Mouse (Mus musculus): ENCODE measurements at regions not wholly inside any gene's neighbourhood (a gene's known extent, or its start where the extent isn't known, plus 50 kb on each side); places are given as distances from the start of the nearest gene placed in this dataset.

- no peaks in the 10 kb centered on the region for H3K4me1 ChIP-seq (ENCODE audit: control insufficient read depth, low read depth, low read length)
- 67% methylated on average over 10 of the region's 10 CpGs for WGBS (ENCODE audit: insufficient replicate concordance)
- no peaks in the 10 kb centered on the region for H3K9me3 ChIP-seq (replicated peaks; ENCODE audit: control insufficient read depth, low read length)
These were observed 124.3 kb upstream of the L3mbtl4 start for GRCm38 (mm10) chr17:68149237-68149792.

GRCm38 (mm10) chr17:68152438-68153120 lies 121.0 kb upstream of the L3mbtl4 start:
- Histone ChIP-seq H3K4me1 (ENCODE audit: control insufficient read depth, low read depth, low read length) (no peaks in the 10 kb centered on the region), H3K27me3 (ENCODE audit: control insufficient read depth, insufficient read depth, low read depth, low read length) (no peaks in the 10 kb centered on the region), H3K36me3 (ENCODE audit: control insufficient read depth, insufficient read depth) (no peaks in the 10 kb centered on the region), H3K4me3 (ENCODE audit: low read depth, low read length) (no peak overlapping the region), H3K27ac (ENCODE audit: low read length) (no peak overlapping the region), H3K4me2 (ENCODE audit: low read depth, low read length) (no peak overlapping the region), H3K9ac (ENCODE audit: low read depth, low read length) (no peak overlapping the region), H3K9me3 (replicated peaks; ENCODE audit: control insufficient read depth, low read length) (no peaks in the 10 kb centered on the region)
- ATAC-seq (ENCODE audit: low read depth), result no peak
- WGBS (ENCODE audit: insufficient replicate concordance), result 53% methylated on average over 11 of the region's 11 CpGs

More at GRCm38 (mm10) chr17:68149237-68149792, 124.3 kb upstream of the L3mbtl4 start:
- no peak overlapping the region for H3K9ac ChIP-seq (ENCODE audit: low read depth, low read length)
- no peak overlapping the region for H3K4me3 ChIP-seq (ENCODE audit: low read depth, low read length)
- ATAC-seq (ENCODE audit: low read depth), result no peak
- no peak overlapping the region for H3K27ac ChIP-seq (ENCODE audit: low read length)
- no peak overlapping the region for H3K4me2 ChIP-seq (ENCODE audit: low read depth, low read length)
- H3K27me3 ChIP-seq (ENCODE audit: control insufficient read depth, insufficient read depth, low read depth, low read length), result no peaks in the 10 kb centered on the region
- H3K36me3 ChIP-seq (ENCODE audit: control insufficient read depth, insufficient read depth), result no peaks in the 10 kb centered on the region

GRCm38 (mm10) chr17:68154879-68155278 lies 118.7 kb upstream of the L3mbtl4 start:
- Histone ChIP-seq H3K4me1 (ENCODE audit: control insufficient read depth, low read depth, low read length) (no peaks in the 10 kb centered on the region), H3K27me3 (ENCODE audit: control insufficient read depth, insufficient read depth, low read depth, low read length) (no peaks in the 10 kb centered on the region), H3K9me3 (replicated peaks; ENCODE audit: control insufficient read depth, low read length) (no peaks in the 10 kb centered on the region), H3K36me3 (ENCODE audit: control insufficient read depth, insufficient read depth) (no peaks in the 10 kb centered on the region), H3K4me2 (ENCODE audit: low read depth, low read length) (no peak overlapping the region), H3K4me3 (ENCODE audit: low read depth, low read length) (no peak overlapping the region), H3K27ac (ENCODE audit: low read length) (no peak overlapping the region), H3K9ac (ENCODE audit: low read depth, low read length) (no peak overlapping the region)
- ATAC-seq (ENCODE audit: low read depth), result no peak
- WGBS (ENCODE audit: insufficient replicate concordance), result 40% methylated on average over 4 of the region's 4 CpGs

GRCm38 (mm10) chr17:68158172-68158651 lies 115.4 kb upstream of the L3mbtl4 start:
- Histone ChIP-seq H3K9me3 (replicated peaks; ENCODE audit: control insufficient read depth, low read length) (no peaks in the 10 kb centered on the region), H3K9ac (ENCODE audit: low read depth, low read length) (no peak overlapping the region), H3K4me2 (ENCODE audit: low read depth, low read length) (no peak overlapping the region), H3K4me1 (ENCODE audit: control insufficient read depth, low read depth, low read length) (no peaks in the 10 kb centered on the region), H3K4me3 (ENCODE audit: low read depth, low read length) (no peak overlapping the region), H3K27me3 (ENCODE audit: control insufficient read depth, insufficient read depth, low read depth, low read length) (no peaks in the 10 kb centered on the region), H3K27ac (ENCODE audit: low read length) (no peak overlapping the region), H3K36me3 (ENCODE audit: control insufficient read depth, insufficient read depth) (no peaks in the 10 kb centered on the region)
- ATAC-seq (ENCODE audit: low read depth), result no peak
- 55% methylated on average over 13 of the region's 13 CpGs for WGBS (ENCODE audit: insufficient replicate concordance)

GRCm38 (mm10) chr17:68161107-68161506 lies 112.5 kb upstream of the L3mbtl4 start:
- H3K9me3 ChIP-seq (replicated peaks; ENCODE audit: control insufficient read depth, low read length), result no peaks in the 10 kb centered on the region
- no peak overlapping the region for H3K27ac ChIP-seq (ENCODE audit: low read length)
- no peak for ATAC-seq (ENCODE audit: low read depth)
- H3K36me3 ChIP-seq (ENCODE audit: control insufficient read depth, insufficient read depth), result no peaks in the 10 kb centered on the region
- no peaks in the 10 kb centered on the region for H3K27me3 ChIP-seq (ENCODE audit: control insufficient read depth, insufficient read depth, low read depth, low read length)
- no peaks in the 10 kb centered on the region for H3K4me1 ChIP-seq (ENCODE audit: control insufficient read depth, low read depth, low read length)
- no peak overlapping the region for H3K4me2 ChIP-seq (ENCODE audit: low read depth, low read length)
- H3K4me3 ChIP-seq (ENCODE audit: low read depth, low read length), result no peak overlapping the region
- WGBS (ENCODE audit: insufficient replicate concordance), result 47% methylated on average over 2 of the region's 2 CpGs
- no peak overlapping the region for H3K9ac ChIP-seq (ENCODE audit: low read depth, low read length)

GRCm38 (mm10) chr17:68163545-68163944 lies 110.1 kb upstream of the L3mbtl4 start:
- no peak overlapping the region for H3K4me3 ChIP-seq (ENCODE audit: low read depth, low read length)
- no peak overlapping the region for H3K9ac ChIP-seq (ENCODE audit: low read depth, low read length)
- no peaks in the 10 kb centered on the region for H3K9me3 ChIP-seq (replicated peaks; ENCODE audit: control insufficient read depth, low read length)
- no peak overlapping the region for H3K27ac ChIP-seq (ENCODE audit: low read length)
- H3K4me2 ChIP-seq (ENCODE audit: low read depth, low read length), result no peak overlapping the region
- ATAC-seq (ENCODE audit: low read depth), result no peak
- H3K4me1 ChIP-seq (ENCODE audit: control insufficient read depth, low read depth, low read length), result no peaks in the 10 kb centered on the region
- 55% methylated on average over 4 of the region's 4 CpGs for WGBS (ENCODE audit: insufficient replicate concordance)
- H3K36me3 ChIP-seq (ENCODE audit: control insufficient read depth, insufficient read depth), result no peaks in the 10 kb centered on the region
- H3K27me3 ChIP-seq (ENCODE audit: control insufficient read depth, insufficient read depth, low read depth, low read length), result no peaks in the 10 kb centered on the region

- Histone ChIP-seq H3K4me3 (ENCODE audit: low read depth, low read length) (no peak overlapping the region), H3K27me3 (ENCODE audit: control insufficient read depth, insufficient read depth, low read depth, low read length) (no peaks in the 10 kb centered on the region), H3K9me3 (replicated peaks; ENCODE audit: control insufficient read depth, low read length) (no peaks in the 10 kb centered on the region), H3K9ac (ENCODE audit: low read depth, low read length) (no peak overlapping the region), H3K27ac (ENCODE audit: low read length) (no peak overlapping the region), H3K4me2 (ENCODE audit: low read depth, low read length) (no peak overlapping the region), H3K36me3 (ENCODE audit: control insufficient read depth, insufficient read depth) (no peaks in the 10 kb centered on the region), H3K4me1 (ENCODE audit: control insufficient read depth, low read depth, low read length) (no peaks in the 10 kb centered on the region)
- no peak for ATAC-seq (ENCODE audit: low read depth)
- WGBS (ENCODE audit: insufficient replicate concordance), result 53% methylated on average over 2 of the region's 2 CpGs
These were observed 108.9 kb upstream of the L3mbtl4 start for GRCm38 (mm10) chr17:68164666-68165065.

- Histone ChIP-seq H3K27ac (ENCODE audit: low read length) (no peak overlapping the region), H3K4me3 (ENCODE audit: low read depth, low read length) (no peak overlapping the region), H3K27me3 (ENCODE audit: control insufficient read depth, insufficient read depth, low read depth, low read length) (no peaks in the 10 kb centered on the region), H3K4me1 (ENCODE audit: control insufficient read depth, low read depth, low read length) (no peaks in the 10 kb centered on the region), H3K4me2 (ENCODE audit: low read depth, low read length) (no peak overlapping the region), H3K36me3 (ENCODE audit: control insufficient read depth, insufficient read depth) (no peaks in the 10 kb centered on the region), H3K9me3 (replicated peaks; ENCODE audit: control insufficient read depth, low read length) (no peaks in the 10 kb centered on the region), H3K9ac (ENCODE audit: low read depth, low read length) (no peak overlapping the region)
- peak; percentile 27; the same call in 1 of the 2 replicates for ATAC-seq (ENCODE audit: low read depth)
- WGBS (ENCODE audit: insufficient replicate concordance), result 49% methylated on average over 15 of the region's 15 CpGs
These were observed 108.3 kb upstream of the L3mbtl4 start for GRCm38 (mm10) chr17:68165171-68165825.

- no peaks in the 10 kb centered on the region for H3K4me1 ChIP-seq (ENCODE audit: control insufficient read depth, low read depth, low read length)
- H3K27me3 ChIP-seq (ENCODE audit: control insufficient read depth, insufficient read depth, low read depth, low read length), result no peaks in the 10 kb centered on the region
- no peaks in the 10 kb centered on the region for H3K36me3 ChIP-seq (ENCODE audit: control insufficient read depth, insufficient read depth)
- H3K4me3 ChIP-seq (ENCODE audit: low read depth, low read length), result no peak overlapping the region
- H3K4me2 ChIP-seq (ENCODE audit: low read depth, low read length), result no peak overlapping the region
- H3K9ac ChIP-seq (ENCODE audit: low read depth, low read length), result no peak overlapping the region
- ATAC-seq (ENCODE audit: low read depth), result no peak
- WGBS (ENCODE audit: insufficient replicate concordance), result 55% methylated on average over 4 of the region's 4 CpGs
- no peaks in the 10 kb centered on the region for H3K9me3 ChIP-seq (replicated peaks; ENCODE audit: control insufficient read depth, low read length)
- H3K27ac ChIP-seq (ENCODE audit: low read length), result no peak overlapping the region
These were observed 107.2 kb upstream of the L3mbtl4 start for GRCm38 (mm10) chr17:68166397-68166796.
